Mouse (Mus musculus): ENCODE data around the gene Dok4.
"Not testable (repeated sequence)": the region's sequence is repeated elsewhere in the genome, so short reads cannot be mapped to it uniquely, and the experiment has no call there.

Dok4 gene

DNA sequence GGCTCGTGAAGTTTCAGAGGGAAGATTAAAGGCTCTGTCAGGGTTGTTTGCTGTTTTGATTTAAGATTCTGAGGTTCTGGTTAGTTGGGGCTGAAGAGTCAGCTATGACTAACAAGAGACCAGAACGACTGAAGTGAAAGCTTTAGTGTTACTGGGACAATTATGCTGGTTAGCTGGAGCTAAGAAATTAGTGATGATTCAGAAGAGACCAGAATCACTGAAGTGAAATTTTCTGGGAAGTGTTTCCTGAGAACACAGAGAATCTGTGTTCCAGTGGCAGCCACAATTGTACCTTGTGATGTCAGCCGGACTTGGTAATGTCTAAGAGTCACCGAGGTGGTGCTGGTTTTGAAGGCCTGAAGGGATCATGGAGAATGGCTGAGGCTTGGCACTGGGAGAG is 4.6 kb upstream of the Dok4 start:
- no peak for DNase-seq (ENCODE audit: low read depth, low spot score)

DNA sequence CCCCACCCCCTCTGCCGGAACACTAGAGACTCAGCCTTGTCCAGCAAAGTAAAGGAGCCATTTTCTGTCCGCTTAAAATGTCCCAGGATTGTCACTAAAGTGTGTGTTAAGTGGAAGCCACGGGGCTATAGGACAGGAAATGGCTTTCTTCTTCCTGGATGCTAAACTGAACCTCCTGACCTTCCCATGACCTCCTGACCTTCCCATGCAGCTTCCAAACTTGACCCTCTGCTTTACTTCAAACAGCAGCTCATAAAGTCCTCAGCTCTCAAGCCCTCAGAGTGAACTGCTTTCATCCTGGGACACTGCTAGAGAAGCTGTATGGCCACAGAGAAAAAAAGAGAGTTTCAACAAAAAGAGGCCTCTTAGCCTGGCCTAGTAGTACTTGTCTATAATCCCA is 690 bp upstream of the Dok4 start:
- no peak for DNase-seq (ENCODE audit: low read depth, low spot score)

DNA sequence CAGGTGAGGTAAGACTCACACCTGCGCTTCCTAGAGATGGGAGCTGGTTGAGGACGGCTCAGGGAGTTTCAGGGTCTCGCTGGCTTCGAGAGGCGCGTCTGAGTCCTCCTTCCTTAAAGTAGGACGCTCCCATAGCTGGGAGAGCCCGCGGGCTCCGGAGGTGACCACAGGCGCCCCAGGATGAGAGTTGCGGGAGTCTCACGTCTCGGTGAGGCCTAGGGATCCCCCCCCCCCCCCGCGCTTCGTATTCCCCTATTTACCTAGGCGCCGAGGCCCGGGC is 319 bp downstream of the Dok4 start:
- no peak for DNase-seq (ENCODE audit: low read depth, low spot score)

DNA sequence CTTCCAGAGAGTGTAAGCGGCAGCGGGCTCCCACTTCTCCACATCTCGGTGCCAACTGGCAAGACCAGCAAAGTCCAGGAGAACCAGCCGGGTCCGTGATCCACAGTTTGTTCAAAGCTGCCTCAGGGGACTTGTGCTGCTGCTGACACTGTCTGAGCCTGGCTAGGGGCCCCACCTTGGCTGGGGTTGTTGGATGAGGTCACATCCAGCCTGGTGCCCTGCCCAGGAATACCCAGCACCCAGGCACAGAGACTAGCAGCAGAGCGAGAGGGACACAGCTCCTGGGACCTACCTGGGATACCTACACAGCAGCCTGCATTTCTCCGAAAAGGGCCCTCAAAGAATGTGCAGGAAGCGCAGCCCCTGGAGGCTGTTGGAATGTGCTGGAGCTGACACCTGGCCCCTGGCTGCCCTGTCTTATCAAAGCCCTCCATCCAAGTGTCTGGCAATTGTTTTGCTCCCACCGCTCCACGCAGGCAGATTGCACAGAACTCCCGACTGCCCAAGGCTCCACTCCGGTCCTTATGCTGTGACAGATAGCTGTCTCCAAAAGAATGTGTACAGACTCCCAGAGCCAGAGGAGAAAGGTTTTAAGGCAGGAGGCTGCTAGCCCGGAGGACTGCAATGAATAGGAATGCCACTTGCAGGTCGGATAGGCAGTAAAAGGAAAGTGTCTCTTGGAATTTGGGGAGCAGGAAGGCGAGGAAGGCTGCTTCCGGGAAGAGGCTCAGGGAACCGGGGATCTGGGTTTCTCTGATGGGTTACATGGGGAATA is 847 bp downstream of the Dok4 start:
- no peak for DNase-seq (ENCODE audit: low read depth, low spot score)

DNA sequence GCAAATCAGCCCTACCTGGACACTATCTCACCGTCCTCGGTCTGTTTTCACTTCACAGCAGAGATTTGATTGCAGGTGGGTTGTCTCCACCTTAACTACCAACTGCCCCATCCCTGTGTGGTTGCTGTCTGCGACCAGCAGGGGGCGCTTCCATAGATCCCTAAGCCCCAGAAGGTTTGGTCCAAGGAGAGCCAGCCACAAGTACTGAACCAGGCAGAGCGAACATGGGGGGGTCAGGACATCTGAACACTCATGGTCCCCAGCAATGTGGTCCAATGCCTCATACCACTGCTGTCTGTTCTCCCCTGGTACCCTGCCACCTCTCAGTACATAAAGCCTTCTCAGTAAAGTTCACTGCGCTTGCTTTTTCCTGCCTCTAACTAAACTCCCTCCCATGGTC is 1.8 kb downstream of the Dok4 start:
- peak; percentile 55 for DNase-seq (ENCODE audit: low read depth, low spot score)

DNA sequence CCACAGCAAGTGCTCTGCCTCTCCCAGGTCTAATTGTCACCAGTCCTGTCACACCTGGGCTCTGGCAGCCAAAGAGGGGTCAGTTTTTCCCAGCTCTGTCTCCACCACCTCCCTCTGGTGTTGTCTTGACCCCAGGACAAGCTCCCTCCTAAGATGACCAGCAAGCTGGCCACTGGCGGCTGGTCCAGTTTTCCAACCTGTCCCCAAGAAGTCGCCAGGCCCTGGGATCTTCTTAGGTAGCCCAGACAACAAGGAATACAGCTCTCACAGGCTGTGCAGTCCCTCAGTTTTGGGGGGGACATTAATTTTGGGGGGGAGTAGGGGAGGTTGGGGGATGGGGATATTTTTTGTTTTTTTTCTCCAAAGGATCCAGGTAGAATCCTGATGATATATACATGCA is 3.6 kb downstream of the Dok4 start:
- DNase-seq (ENCODE audit: low read depth, low spot score): no peak

DNA sequence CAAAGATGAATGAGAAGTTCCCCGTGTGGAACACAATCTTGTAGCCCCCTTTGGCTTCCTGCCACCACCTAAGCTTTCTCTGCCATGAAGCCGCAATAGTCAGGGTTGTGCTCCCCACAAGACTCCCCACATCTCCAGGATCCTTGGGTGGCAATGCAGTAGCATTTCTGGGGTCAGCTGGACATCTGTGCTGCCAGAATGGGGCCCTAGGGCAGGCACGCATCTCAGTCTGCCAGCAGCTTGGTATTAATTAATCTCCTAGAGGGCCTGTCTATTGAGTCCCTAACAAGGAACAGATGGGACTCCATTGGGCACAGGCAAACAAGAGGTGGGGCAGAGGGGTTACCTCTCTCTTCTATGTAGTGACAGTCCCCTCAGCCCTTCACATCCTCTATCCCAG is 4.0 kb downstream of the Dok4 start:
- DNase-seq (ENCODE audit: low read depth, low spot score): no peak

DNA sequence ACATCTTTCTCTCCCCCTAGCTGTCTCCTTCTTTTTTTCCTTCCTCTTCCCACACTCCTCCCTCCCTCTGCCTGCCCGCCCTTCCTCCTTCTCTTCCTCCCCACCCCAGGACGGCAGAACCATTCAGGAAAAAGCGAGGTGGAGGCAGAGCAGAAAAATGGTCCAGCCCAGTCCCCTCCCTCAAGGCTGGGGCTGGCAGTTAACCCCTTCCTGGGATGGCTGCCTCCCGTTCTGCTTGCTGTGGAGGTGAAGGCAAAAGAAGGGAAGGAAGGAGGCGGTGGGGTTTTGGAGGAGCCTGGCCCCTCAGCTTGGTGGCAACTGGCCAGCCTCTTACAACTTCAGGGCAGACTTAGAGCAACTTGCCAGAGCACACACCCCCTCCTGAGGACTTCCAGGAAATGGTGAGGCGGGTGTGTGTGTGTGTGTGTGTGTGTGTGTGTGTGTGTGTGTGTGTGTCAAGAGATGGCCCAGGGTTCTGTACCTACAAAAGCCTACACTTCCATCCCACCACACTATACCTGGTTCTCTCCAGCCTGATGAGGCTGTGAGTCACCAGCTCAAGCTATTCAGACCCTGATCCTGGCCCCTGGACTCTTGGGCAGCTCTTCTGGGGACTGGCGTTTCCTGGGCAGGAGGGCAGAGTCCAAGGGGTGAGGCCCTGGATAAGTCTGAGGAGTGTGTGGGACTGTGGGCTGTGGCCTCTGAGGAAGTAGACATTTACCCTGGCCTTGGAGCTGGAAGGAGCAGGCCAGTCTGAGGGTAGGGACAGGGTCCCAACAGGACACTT is 4.8 kb downstream of the Dok4 start:
- DNase-seq (ENCODE audit: low read depth, low spot score): no peak

DNA sequence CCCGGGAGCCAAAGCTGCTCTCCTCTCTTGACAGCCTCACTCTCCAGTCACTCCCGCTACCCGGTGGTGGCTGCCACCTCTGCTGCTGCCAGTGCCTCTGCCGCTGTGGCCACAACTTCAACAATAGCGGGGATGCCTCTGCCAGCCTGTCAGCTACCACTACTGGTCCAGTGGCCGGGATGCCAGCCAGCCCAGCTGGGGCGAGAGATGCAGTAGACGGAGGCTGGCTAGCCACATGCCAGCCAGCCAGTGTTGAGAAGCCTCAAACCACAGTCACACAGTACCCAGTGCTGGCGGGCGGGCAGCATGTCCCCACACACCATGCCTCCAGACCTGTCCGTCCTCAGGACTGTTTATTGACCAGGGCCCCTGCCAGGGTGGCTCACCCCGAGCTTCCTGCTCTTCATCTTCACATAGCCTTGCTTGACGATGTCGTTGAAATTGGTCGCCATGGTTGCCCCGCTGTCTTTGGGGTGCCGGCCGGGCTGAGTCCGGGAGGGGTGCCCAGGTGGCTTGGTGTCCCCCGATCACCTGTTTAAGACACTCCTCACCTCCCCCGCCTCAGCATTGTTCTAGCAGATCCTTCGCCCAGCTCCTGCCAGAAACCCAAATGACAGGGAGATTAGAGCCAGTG is 5.5 kb downstream of the Dok4 start:
- DNase-seq (ENCODE audit: low read depth, low spot score): no peak

DNA sequence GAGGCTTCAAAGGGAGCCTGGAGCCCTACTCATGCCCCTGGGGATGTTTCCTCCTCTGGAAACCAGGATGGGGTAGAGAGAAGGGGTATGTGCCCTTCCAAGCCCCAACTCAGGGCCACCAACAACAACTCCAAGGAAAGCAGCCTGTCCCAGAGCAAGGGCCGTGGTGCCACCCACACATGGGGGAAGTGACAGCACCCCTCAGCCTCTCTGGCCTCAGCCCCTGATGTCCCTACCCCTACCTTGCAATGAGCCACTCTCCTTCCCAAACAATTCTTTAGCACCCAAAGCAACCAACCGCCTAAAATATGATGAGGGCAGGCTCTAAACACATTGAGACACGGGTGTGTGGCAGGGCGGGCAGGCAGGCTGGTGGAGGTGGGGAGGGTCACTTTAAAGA is 6.1 kb downstream of the Dok4 start:
- no peak for DNase-seq (ENCODE audit: low read depth, low spot score)

DNA sequence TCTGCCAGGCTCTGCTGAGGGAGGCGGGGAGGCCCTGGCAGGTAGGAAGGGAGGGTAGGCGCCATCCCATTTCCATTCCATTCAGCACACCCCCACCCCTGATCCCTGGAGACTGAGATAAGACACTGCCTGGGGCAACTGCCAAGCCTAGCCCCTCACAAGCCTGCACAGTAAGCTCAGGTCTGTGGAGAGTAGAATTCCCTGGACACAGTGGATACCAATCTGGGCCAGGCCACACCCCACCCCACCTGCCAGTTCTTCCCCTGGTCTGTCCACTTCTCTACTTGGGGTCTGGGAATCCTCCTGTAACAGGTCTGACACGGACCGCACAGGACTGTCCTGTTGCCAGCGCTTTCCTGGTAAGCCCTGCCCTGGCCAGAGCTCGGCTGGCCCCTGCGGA is 7.0 kb downstream of the Dok4 start:
- no peak for DNase-seq (ENCODE audit: low read depth, low spot score)

DNA sequence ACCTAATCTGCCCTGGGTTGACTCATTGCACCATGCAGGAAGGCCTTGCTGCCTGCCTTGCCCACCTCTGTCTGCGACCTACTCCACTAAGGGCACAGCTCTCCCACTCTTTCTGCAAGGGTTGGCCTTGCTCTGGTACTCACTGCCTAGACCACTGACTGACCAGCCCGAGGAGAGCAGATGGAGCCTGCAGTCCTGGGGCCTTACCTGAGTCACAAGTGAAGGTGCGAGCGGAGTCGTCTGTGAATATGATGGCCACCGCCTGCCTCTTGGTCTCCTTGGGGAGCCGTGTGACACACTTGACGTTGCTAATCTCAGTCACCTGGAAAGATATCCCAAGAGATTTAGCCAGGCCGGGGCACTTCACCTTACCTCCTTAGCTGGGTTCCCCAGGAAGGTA is 9.2 kb downstream of the Dok4 start:
- no peak for DNase-seq (ENCODE audit: low read depth, low spot score)

DNA sequence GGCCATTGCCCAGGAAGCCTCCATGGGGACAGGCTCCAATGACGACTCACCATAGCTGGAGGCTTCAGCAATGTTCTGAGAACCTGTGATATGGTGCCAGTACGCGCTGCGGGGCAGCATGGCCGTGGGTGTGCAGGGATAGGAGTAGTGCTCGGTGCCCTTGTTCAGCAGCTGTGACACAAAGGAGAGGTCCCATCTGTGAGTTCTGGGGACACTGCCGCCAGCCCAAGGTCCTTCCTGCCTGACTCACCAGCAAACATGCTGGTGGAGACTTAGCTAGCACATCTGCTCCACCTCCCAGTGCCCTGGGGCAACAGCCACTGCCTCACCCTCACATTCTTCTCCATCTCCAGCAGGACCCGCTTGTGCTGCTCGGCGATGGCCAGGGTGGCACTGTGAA is 10.8 kb downstream of the Dok4 start:
- no peak for DNase-seq (ENCODE audit: low read depth, low spot score)

DNA sequence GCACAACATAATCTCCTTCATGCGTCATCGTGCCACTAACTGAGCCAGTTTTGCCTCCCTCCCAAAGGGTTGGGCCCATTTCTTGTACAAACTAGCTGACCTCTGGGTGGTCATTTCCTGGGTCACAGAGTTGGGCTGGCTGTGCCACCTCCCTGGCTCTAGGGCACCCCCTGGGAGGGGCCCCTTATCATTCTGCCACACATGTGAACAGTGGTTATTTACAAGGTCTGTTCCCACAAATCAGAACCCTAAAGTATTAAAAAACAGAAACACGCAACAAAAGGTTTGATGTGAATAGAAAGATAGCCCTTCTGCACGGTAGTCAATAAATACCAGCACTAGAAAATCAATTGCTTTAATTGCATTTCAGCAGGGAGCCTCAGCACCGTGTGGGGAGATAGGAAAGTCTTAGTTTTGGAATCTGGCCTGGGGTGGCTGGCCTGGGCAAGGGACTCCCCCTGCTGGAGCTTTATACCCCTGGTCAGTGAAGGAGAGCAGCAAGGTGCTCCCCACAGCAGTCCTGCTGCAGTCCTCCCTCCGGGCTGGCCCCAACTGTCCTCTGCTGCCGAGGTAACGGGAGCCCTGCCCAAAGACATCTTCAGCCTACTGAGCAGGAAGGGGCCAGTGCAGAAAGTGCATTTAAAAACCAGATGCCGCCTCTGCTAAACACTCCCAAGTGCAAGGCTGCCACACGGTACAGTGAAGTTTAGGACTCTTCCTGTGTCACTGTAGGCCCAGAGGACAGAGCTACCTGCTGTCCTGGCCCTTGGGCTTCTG is 12.0 kb downstream of the Dok4 start:
- DNase-seq (ENCODE audit: low read depth, low spot score): no peak

DNA sequence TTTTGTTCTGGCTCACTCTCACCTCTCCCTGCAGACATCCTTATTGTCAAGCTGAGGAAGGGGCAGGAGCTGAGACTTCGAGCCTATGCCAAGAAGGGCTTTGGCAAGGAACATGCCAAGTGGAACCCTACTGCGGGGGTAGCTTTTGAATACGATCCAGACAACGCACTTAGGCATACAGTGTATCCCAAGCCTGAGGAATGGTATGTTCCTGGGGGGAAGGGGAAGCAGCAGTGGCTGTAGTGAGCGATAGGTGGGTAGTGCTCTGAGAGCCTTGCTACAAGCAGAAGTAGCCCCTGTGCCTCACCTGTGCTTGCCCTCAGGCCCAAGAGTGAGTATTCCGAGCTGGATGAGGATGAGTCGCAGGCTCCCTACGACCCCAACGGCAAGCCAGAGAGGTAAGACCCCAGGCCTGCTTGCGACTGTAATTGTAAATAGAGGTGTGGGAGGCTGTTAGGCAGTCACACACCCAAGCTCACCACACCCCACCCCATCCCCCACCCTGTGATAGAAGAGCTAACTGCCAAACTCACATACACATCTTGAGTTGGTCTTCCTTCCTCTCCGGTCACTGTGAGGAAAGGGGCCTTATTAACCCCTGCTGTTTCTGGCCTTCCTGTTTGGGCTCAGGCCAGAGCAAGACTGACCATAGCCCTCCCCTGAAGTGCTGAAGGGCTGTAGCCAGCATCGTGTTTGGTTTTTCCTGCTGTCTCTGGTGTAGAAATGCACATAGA is 13.5 kb downstream of the Dok4 start:
- no peak for DNase-seq (ENCODE audit: low read depth, low spot score)

DNA sequence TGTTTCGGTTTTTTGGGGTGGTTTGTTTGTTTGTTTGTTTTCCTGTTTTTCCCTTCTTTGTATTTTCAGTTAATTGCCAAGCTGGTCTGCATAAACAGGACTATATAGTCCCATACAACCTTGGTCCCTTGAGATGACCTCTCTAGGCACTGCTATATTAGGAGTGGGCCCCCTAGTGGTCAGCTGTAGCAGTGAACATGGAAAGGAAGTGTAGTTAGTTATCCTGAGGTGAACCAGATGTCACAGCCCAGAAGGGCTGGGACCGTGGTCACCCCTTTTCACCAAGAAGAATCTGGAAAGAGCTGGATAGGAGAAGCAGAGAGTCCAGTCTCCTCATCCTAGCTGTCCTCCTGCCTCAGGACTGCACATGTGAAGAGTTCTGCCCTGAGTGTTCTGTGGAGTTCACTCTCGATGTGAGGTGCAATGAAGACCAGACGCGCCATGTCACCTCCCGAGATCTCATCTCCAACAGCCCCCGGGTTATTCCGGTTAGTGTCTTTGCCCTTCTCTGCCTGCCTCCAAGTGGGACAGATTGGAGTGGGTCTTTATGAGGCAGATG is 14.7 kb downstream of the Dok4 start:
- DNase-seq (ENCODE audit: low read depth, low spot score): no peak

DNA sequence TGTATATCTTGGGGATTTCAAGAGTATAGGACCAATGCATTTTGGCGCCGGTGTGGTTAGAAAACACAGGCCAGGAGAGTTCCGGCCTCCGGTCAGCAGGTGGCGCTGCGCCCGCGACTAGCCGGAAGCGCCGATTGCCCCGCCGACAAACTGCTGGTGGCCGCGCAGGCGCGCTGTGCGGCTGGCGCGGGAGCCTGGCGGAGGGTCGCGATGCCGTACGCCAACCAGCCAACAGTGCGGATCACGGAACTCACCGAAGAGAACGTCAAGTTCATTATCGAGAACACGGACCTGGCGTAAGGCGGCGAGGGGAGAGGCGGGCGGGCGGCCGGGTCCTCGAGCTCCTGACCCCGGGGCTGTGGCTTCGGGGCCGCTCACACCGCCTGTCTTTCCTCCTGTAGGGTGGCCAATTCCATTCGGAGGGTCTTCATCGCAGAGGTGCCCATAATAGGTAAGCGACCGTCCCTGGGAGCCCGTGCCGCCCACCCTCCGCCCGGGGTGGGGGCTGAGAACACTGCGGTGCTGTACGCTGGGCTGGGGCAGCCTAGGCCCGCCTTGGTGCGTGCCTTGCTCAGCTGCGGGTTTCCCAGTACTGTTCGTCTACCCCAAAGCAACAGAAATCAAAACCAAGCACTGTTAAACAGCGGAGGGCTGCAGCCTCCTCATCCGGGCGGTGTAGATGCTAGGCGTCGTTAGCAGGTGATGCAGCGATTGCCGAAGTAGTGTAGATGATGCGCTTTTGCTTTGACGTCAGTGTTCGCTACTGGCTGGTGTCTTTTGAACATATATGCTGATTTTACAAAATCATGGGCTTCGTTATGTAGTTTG is 18.6 kb downstream of the Dok4 start, which contains the start of gene Polr2c:
Gene Polr2c, plus strand, starts transcription at position 105 of the 828 bp plus-strand sequence.
- peak; percentile 67 for DNase-seq (ENCODE audit: low read depth, low spot score)

DNA sequence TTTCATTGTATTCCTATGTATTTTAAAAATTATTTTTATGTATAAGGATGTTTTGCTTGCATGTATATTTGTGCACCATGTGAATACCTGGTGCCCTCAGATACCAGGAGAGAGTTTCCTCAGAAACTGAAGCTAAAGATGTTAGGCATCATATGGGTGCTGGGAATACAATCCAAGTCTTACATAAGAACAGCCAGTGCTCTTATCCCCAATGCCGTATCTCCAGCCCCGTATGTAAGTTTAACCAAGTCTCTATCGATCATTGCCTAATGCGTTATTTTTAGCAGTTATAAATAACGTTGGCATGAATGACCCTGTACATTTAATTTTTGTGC is 19.2 kb downstream of the Dok4 start:
- no peak for DNase-seq (ENCODE audit: low read depth, low spot score)

DNA sequence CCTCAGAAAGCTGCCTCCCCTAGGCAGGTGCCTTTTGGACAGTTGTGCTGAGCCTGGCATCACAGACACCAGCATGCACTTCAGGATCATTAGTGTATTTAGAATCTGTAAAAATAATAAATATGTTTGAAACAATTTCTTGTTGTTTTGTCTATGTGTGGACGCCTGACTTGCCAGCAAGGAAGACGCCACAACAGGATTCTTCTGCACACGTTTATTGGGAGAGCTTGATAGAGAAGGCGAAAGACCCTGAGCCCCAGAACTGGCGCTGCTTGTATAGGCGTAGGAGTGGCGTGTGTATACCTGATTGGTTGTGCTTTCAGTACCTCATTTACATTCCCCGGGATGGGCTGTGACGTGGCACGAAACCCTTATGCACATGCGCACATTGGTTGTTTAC is 21.4 kb downstream of the Dok4 start:
- not testable (repeated sequence) for DNase-seq (ENCODE audit: low read depth, low spot score)

DNA sequence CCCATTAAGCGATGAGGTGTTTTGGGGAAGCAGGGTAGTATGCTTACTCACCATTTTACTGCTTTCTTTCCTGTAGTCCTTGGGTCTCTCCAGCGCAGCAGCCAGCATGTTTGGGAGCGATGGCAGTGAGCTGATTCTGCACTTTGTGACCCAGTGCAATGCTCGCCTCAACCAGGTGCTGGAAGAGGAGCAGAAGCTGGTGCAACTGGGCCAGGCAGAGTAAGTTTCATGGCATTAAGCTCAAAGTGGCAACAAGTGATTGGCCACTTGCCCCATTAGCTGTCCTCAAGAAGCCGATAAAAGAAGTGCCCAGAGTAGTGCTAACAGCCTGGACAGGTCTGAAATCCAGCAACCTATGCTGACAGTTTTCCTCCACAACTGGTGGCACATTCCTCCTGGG is 26.1 kb downstream of the Dok4 start:
- no peak for DNase-seq (ENCODE audit: low read depth, low spot score)

Measured in retina, adult 2 months (tissue).